Mouse (Mus musculus): ENCODE results near the gene Pde4b. TPM values are rescaled to one million over a fixed set of nuclear protein-coding genes. Genes with fewer than 3 reads are reported as not detected.

Gene Pde4b
- total and polyA plus RNA-seq, 3 experiments, result 0.27 TPM; not detected in 2

GRCm38 (mm10) chr4:102239657-102240390 lies 152.5 kb downstream of the Pde4b start:
- DNase-seq (ENCODE audit: low spot score), result no peak
- Histone ChIP-seq H3K4me3 (ENCODE audit: low read depth, low read length) (no peak overlapping the region), H3K4me1 (ENCODE audit: insufficient read depth, low read depth, low read length) (no peaks in the 10 kb centered on the region), H3K27me3 (ENCODE audit: insufficient read depth, low read length) (no peaks in the 10 kb centered on the region), H3K9me3 (replicated peaks) (peaks cover 14% of the 10 kb centered on the region), H3K36me3 (replicated peaks) (no peaks in the 10 kb centered on the region)
- ATAC-seq (ENCODE audit: extremely low read depth, insufficient number of reproducible peaks, low FRiP score, poor library complexity, severe bottlenecking), result no peak
- TF ChIP-seq GATA1 (IDR thresholded peaks at IDR 0.05; ENCODE audit: borderline replicate concordance, low read length) (no peak), GATA2 (IDR thresholded peaks at IDR 0.05; ENCODE audit: borderline replicate concordance, low read depth, low read length) (no peak), TAL1 (conservative IDR thresholded peaks at IDR 0.05; ENCODE audit: low read depth, low read length) (no peak), POLR2AphosphoS5 (IDR thresholded peaks at IDR 0.05; ENCODE audit: insufficient replicate concordance, low read depth, low read length) (no peak), CTCF (IDR thresholded peaks at IDR 0.05; ENCODE audit: low read depth, low read length) (no peak)

- Histone ChIP-seq H3K4me1 (ENCODE audit: insufficient read depth, low read depth, low read length) (no peaks in the 10 kb centered on the region), H3K27me3 (ENCODE audit: insufficient read depth, low read length) (no peaks in the 10 kb centered on the region), H3K9me3 (replicated peaks) (peaks cover 14% of the 10 kb centered on the region), H3K36me3 (replicated peaks) (no peaks in the 10 kb centered on the region), H3K4me3 (ENCODE audit: low read depth, low read length) (no peak overlapping the region)
- no peak for DNase-seq (ENCODE audit: low spot score)
- TF ChIP-seq CTCF (IDR thresholded peaks at IDR 0.05; ENCODE audit: low read depth, low read length) (no peak), POLR2AphosphoS5 (IDR thresholded peaks at IDR 0.05; ENCODE audit: insufficient replicate concordance, low read depth, low read length) (no peak), GATA1 (IDR thresholded peaks at IDR 0.05; ENCODE audit: borderline replicate concordance, low read length) (no peak), TAL1 (conservative IDR thresholded peaks at IDR 0.05; ENCODE audit: low read depth, low read length) (no peak), GATA2 (IDR thresholded peaks at IDR 0.05; ENCODE audit: borderline replicate concordance, low read depth, low read length) (no peak)
- no peak for ATAC-seq (ENCODE audit: extremely low read depth, insufficient number of reproducible peaks, low FRiP score, poor library complexity, severe bottlenecking)
Measured at GRCm38 (mm10) chr4:102240754-102241427, 153.5 kb downstream of the Pde4b start.

GRCm38 (mm10) chr4:102253994-102254393 lies 166.7 kb downstream of the Pde4b start:
- ATAC-seq (ENCODE audit: extremely low read depth, insufficient number of reproducible peaks, low FRiP score, poor library complexity, severe bottlenecking), result no peak
- TF ChIP-seq CTCF (IDR thresholded peaks at IDR 0.05; ENCODE audit: low read depth, low read length), result no peak
- no peak for TF ChIP-seq GATA2 (IDR thresholded peaks at IDR 0.05; ENCODE audit: borderline replicate concordance, low read depth, low read length)
- no peak for TF ChIP-seq POLR2AphosphoS5 (IDR thresholded peaks at IDR 0.05; ENCODE audit: insufficient replicate concordance, low read depth, low read length)
- no peak for TF ChIP-seq GATA1 (IDR thresholded peaks at IDR 0.05; ENCODE audit: borderline replicate concordance, low read length)
- no peak for TF ChIP-seq TAL1 (conservative IDR thresholded peaks at IDR 0.05; ENCODE audit: low read depth, low read length)
- Histone ChIP-seq H3K4me1 (ENCODE audit: insufficient read depth, low read depth, low read length) (no peaks in the 10 kb centered on the region), H3K9me3 (replicated peaks) (peaks cover 9% of the 10 kb centered on the region), H3K36me3 (replicated peaks) (no peaks in the 10 kb centered on the region), H3K4me3 (ENCODE audit: low read depth, low read length) (no peak overlapping the region), H3K27me3 (ENCODE audit: insufficient read depth, low read length) (no peaks in the 10 kb centered on the region)
- no peak for DNase-seq (ENCODE audit: low spot score)

GRCm38 (mm10) chr4:102254466-102255294 lies 167.3 kb downstream of the Pde4b start:
- ATAC-seq (ENCODE audit: extremely low read depth, insufficient number of reproducible peaks, low FRiP score, poor library complexity, severe bottlenecking), result no peak
- no peak for DNase-seq (ENCODE audit: low spot score)
- TF ChIP-seq CTCF (IDR thresholded peaks at IDR 0.05; ENCODE audit: low read depth, low read length), result no peak
- TF ChIP-seq GATA2 (IDR thresholded peaks at IDR 0.05; ENCODE audit: borderline replicate concordance, low read depth, low read length), result no peak
- TF ChIP-seq GATA1 (IDR thresholded peaks at IDR 0.05; ENCODE audit: borderline replicate concordance, low read length), result no peak
- TF ChIP-seq POLR2AphosphoS5 (IDR thresholded peaks at IDR 0.05; ENCODE audit: insufficient replicate concordance, low read depth, low read length), result no peak
- TF ChIP-seq TAL1 (conservative IDR thresholded peaks at IDR 0.05; ENCODE audit: low read depth, low read length), result no peak
- H3K36me3 ChIP-seq (replicated peaks), result no peaks in the 10 kb centered on the region
- H3K9me3 ChIP-seq (replicated peaks), result peaks cover 9% of the 10 kb centered on the region
- no peak overlapping the region for H3K4me3 ChIP-seq (ENCODE audit: low read depth, low read length)
- no peaks in the 10 kb centered on the region for H3K4me1 ChIP-seq (ENCODE audit: insufficient read depth, low read depth, low read length)
- no peaks in the 10 kb centered on the region for H3K27me3 ChIP-seq (ENCODE audit: insufficient read depth, low read length)

- ATAC-seq (ENCODE audit: extremely low read depth, insufficient number of reproducible peaks, low FRiP score, poor library complexity, severe bottlenecking), result no peak
- TF ChIP-seq TAL1 (conservative IDR thresholded peaks at IDR 0.05; ENCODE audit: low read depth, low read length) (no peak), CTCF (IDR thresholded peaks at IDR 0.05; ENCODE audit: low read depth, low read length) (no peak)
- Histone ChIP-seq H3K9me3 (replicated peaks) (peaks cover 12% of the 10 kb centered on the region), H3K4me3 (ENCODE audit: low read depth, low read length) (no peak overlapping the region), H3K27me3 (ENCODE audit: insufficient read depth, low read length) (no peaks in the 10 kb centered on the region), H3K36me3 (replicated peaks) (no peaks in the 10 kb centered on the region), H3K4me1 (ENCODE audit: insufficient read depth, low read depth, low read length) (no peaks in the 10 kb centered on the region)
- DNase-seq (ENCODE audit: low spot score), result no peak
Measured at GRCm38 (mm10) chr4:102255295-102255670, 167.9 kb downstream of the Pde4b start.
